Mouse (Mus musculus): ENCODE results near the gene Btbd2.
A peak's percentile ranks its signal among the peaks of the same experiment; 100 is the strongest.

The Btbd2 gene

GRCm38 (mm10) chr10:80604001-80604509 lies 52.8 kb downstream of the Btbd2 start:
- no peak for DNase-seq

- no peak for DNase-seq
Observed at GRCm38 (mm10) chr10:80603364-80603763, 53.5 kb downstream of the Btbd2 start.

- peak; percentile 99 for DNase-seq
Observed at GRCm38 (mm10) chr10:80602698-80603325, 54.1 kb downstream of the Btbd2 start, which contains the start of the genes Scamp4 and Adat3. Gene Scamp4 (plus strand): TSS chr10:80602872. Gene Adat3 (plus strand): TSS chr10:80602880.

GRCm38 (mm10) chr10:80596318-80596717 lies 60.6 kb downstream of the Btbd2 start:
- DNase-seq, result no peak

Measured in heart, adult 11 months (tissue).